Mouse (Mus musculus) G1E (cell line): ENCODE data around the gene Spaca7.

Experiments
- CTCF ChIP-seq: IDR thresholded peaks from 2 replicates; pipeline ENCODE4 v1.5.1; 2012; ENCODE audit warnings: low read depth, low read length, inconsistent platforms, mixed read lengths
- GATA2 ChIP-seq: IDR thresholded peaks from 2 replicates; pipeline ENCODE4 v1.6.1; 2012; ENCODE audit warnings: low read depth, low read length, inconsistent platforms, borderline replicate concordance

DNA sequence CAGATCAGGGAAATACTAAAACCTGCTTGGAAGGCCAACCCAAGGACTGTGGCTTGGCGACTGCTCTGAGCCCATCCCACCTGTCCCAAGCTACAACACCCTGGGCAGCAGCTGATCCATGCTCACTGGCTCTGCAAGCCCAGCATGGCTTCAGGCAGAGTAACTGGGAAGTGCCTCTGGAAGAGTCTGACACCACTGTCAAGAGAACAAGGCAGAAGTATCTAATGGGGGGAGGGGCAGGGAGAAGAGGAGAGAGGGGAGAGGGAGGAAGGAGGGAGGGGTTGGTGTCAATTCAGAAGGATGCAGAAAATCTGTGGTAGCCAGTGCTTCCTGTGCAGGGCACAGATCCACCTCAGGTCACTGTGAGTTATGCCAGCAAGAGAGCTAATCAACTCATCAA is 48.5 kb upstream of the Spaca7 start:
- TF ChIP-seq CTCF (no peak), GATA2 (no peak)
